Mouse (Mus musculus) kidney, adult 2 months (tissue): ENCODE results near the gene Sik3.

Source experiments
- CTCF ChIP-seq: fragments of 200-500 bp; conservative IDR thresholded peaks from 2 replicates; pipeline ENCODE4 v1.5.1; 2011; ENCODE audit warnings: low read depth, mild to moderate bottlenecking, control low read depth, low read length, moderate library complexity, mixed read lengths; ENCODE audit not compliant: insufficient read depth, insufficient read length
- POLR2A ChIP-seq: fragments of 200-500 bp; IDR thresholded peaks from one replicate; pipeline ENCODE4 v1.6.1; 2011; ENCODE audit warnings: low read depth, low read length, control low read depth

- TF ChIP-seq CTCF = no peak
- TF ChIP-seq POLR2A = no peak
Observed at GRCm38 (mm10) chr9:46082381-46082821, 69.8 kb downstream of the Sik3 start.
